Mouse (Mus musculus): Measurements from ENCODE around the gene Capn2.

GRCm38 (mm10) chr1:182497736-182498135 is 19.7 kb downstream of the Capn2 start:
- TF ChIP-seq CTCF (IDR thresholded peaks at IDR 0.05; ENCODE audit: low read depth, low read length) = no peak
- TF ChIP-seq GATA2 (IDR thresholded peaks at IDR 0.05; ENCODE audit: borderline replicate concordance, low read depth, low read length) = no peak
- TF ChIP-seq GATA1 (IDR thresholded peaks at IDR 0.05; ENCODE audit: borderline replicate concordance, low read length) = no peak
- no peak for TF ChIP-seq POLR2AphosphoS5 (IDR thresholded peaks at IDR 0.05; ENCODE audit: insufficient replicate concordance, low read depth, low read length)
- no peak for TF ChIP-seq TAL1 (conservative IDR thresholded peaks at IDR 0.05; ENCODE audit: low read depth, low read length)
